Mouse (Mus musculus) ES-Bruce4 (cell line): ENCODE data around the gene Crtc3. TPM values are rescaled to one million over a fixed set of nuclear protein-coding genes. Genes with fewer than 3 reads are reported as not detected.

Experiments used
- H3K27ac ChIP-seq: 2 replicates; pipeline ENCODE4 v1.5.1; 2012; ENCODE audit warnings: low read length, inconsistent platforms; ENCODE audit not compliant: insufficient read depth
- H3K27me3 ChIP-seq: 2 replicates; pipeline ENCODE4 v1.6.1; 2012; ENCODE audit warnings: mild to moderate bottlenecking, low read length, inconsistent platforms; ENCODE audit not compliant: control insufficient read depth, poor library complexity, insufficient read depth, severe bottlenecking
- H3K36me3 ChIP-seq: 2 replicates; pipeline ENCODE4 v1.6.1; 2012; ENCODE audit warnings: inconsistent platforms, mild to moderate bottlenecking, low read length, moderate library complexity; ENCODE audit not compliant: control insufficient read depth, poor library complexity, insufficient read depth, severe bottlenecking
- H3K4me1 ChIP-seq: one replicate; pipeline ENCODE4 v1.8.1; 2011; ENCODE audit warnings: low read length; ENCODE audit not compliant: control insufficient read depth, insufficient read depth
- H3K4me3 ChIP-seq: 2 replicates; pipeline ENCODE4 v1.5.1; 2011; ENCODE audit warnings: low read depth, mild to moderate bottlenecking, low read length
- H3K9ac ChIP-seq: 2 replicates; pipeline ENCODE4 v1.6.1; 2012; ENCODE audit warnings: low read depth, mild to moderate bottlenecking, inconsistent platforms; ENCODE audit not compliant: poor library complexity, severe bottlenecking
- H3K9me3 ChIP-seq: replicated peaks from 2 replicates; pipeline ENCODE4 v1.6.1; 2012; ENCODE audit warnings: mild to moderate bottlenecking, low read length, inconsistent platforms; ENCODE audit not compliant: control insufficient read depth, poor library complexity, insufficient read depth, severe bottlenecking
- CTCF ChIP-seq: IDR thresholded peaks from one replicate; pipeline ENCODE4 v1.8.1; 2011; ENCODE audit warnings: low read depth, low read length
- EP300 ChIP-seq: IDR thresholded peaks from 2 replicates; pipeline ENCODE4 v1.6.1; 2011; ENCODE audit warnings: low read depth, low read length; ENCODE audit not compliant: insufficient read depth
- POLR2A ChIP-seq: IDR thresholded peaks from one replicate; pipeline ENCODE4 v1.8.1; 2011; ENCODE audit warnings: low read length; ENCODE audit not compliant: insufficient read depth
- polyA plus RNA-seq: library from polyadenylated mRNA; stranded (reverse); fragments of >200 nt; gene quantifications from 2 replicates; pipeline ENCODE4 v1.2.4, GENCODE M21; 2011; ENCODE audit warnings: low read depth; ENCODE audit not compliant: missing spikeins, insufficient read depth, insufficient read length

The Crtc3 gene
- polyA plus RNA-seq, 1 experiment = 8.0 TPM

- no peak for TF ChIP-seq EP300
- Histone ChIP-seq H3K27me3 (no peaks in the 10 kb centered on the region), H3K4me3 (no peak overlapping the region), H3K36me3 (no peaks in the 10 kb centered on the region), H3K9ac (no peak overlapping the region), H3K9me3 (no peaks in the 10 kb centered on the region), H3K27ac (no peak overlapping the region), H3K4me1 (no peaks in the 10 kb centered on the region)
Observed at GRCm38 (mm10) chr7:80636288-80636952, 52.3 kb downstream of the Crtc3 start.

GRCm38 (mm10) chr7:80635866-80636265 lies 52.8 kb downstream of the Crtc3 start:
- TF ChIP-seq EP300 (no peak), POLR2A (no peak), CTCF (no peak)
- H3K4me1 ChIP-seq = no peaks in the 10 kb centered on the region
- H3K27ac ChIP-seq = no peak overlapping the region
- no peaks in the 10 kb centered on the region for H3K9me3 ChIP-seq
- H3K27me3 ChIP-seq = no peaks in the 10 kb centered on the region
- no peak overlapping the region for H3K4me3 ChIP-seq
- no peaks in the 10 kb centered on the region for H3K36me3 ChIP-seq
- H3K9ac ChIP-seq = no peak overlapping the region

- Histone ChIP-seq H3K36me3 (no peaks in the 10 kb centered on the region), H3K9ac (no peak overlapping the region), H3K9me3 (no peaks in the 10 kb centered on the region), H3K4me1 (no peaks in the 10 kb centered on the region), H3K27ac (no peak overlapping the region), H3K4me3 (no peak overlapping the region), H3K27me3 (no peaks in the 10 kb centered on the region)
- TF ChIP-seq EP300 (no peak), CTCF (no peak), POLR2A (no peak)
Observed at GRCm38 (mm10) chr7:80634741-80635140, 53.9 kb downstream of the Crtc3 start.

- Histone ChIP-seq H3K4me3 (no peak overlapping the region), H3K27ac (no peak overlapping the region), H3K27me3 (no peaks in the 10 kb centered on the region), H3K9ac (no peak overlapping the region), H3K4me1 (no peaks in the 10 kb centered on the region), H3K9me3 (no peaks in the 10 kb centered on the region), H3K36me3 (no peaks in the 10 kb centered on the region)
- TF ChIP-seq EP300 = no peak
- TF ChIP-seq CTCF = no peak
- TF ChIP-seq POLR2A = no peak
Observed at GRCm38 (mm10) chr7:80633635-80634034, 55.0 kb downstream of the Crtc3 start.

- no peaks in the 10 kb centered on the region for H3K36me3 ChIP-seq
- no peak overlapping the region for H3K4me3 ChIP-seq
- no peaks in the 10 kb centered on the region for H3K4me1 ChIP-seq
- H3K27me3 ChIP-seq = no peaks in the 10 kb centered on the region
- TF ChIP-seq POLR2A = no peak
- no peak for TF ChIP-seq CTCF
- H3K27ac ChIP-seq = no peak overlapping the region
- H3K9me3 ChIP-seq = no peaks in the 10 kb centered on the region
- no peak overlapping the region for H3K9ac ChIP-seq
Observed at GRCm38 (mm10) chr7:80631993-80632392, 56.7 kb downstream of the Crtc3 start.

DNA sequence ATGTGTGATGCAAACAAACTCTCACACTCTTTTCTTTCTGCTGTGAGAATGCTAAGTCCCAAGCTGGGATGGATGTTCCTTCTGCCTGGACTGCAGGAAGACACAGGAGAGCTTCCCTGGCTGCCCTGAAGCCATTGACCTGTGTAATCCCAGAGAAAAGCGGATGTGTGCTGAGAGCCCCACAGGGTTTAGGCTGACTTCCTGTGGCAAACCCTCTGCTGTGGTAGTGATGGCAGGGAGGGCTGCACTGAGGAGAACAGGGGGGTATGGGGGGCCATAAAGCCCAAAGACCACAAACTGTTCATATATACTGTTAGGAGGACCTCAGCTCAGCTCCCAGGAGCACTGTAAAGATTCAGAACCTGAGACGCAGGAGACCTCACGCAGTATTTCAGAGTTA lies 57.3 kb downstream of the Crtc3 start:
- H3K27ac ChIP-seq = no peak overlapping the region

More for the DNA sequence above, 57.3 kb downstream of the Crtc3 start:
- Histone ChIP-seq H3K36me3 (no peaks in the 10 kb centered on the region), H3K4me1 (no peaks in the 10 kb centered on the region), H3K4me3 (no peak overlapping the region), H3K9me3 (no peaks in the 10 kb centered on the region), H3K27me3 (no peaks in the 10 kb centered on the region), H3K9ac (no peak overlapping the region)
- TF ChIP-seq POLR2A = no peak
- TF ChIP-seq CTCF = no peak
- no peak for TF ChIP-seq EP300
